Mouse (Mus musculus): Measurements from ENCODE around the gene Slc22a3. TPM values are rescaled to one million over a fixed set of nuclear protein-coding genes. Genes with fewer than 3 reads are reported as not detected.
A peak's percentile ranks its signal among the peaks of the same experiment; 100 is the strongest.

Gene Slc22a3
- 0.22 and 0.27 TPM in 2 replicates for polyA plus RNA-seq (2016; fragmentation: Nextera tagmentation; extraction: Ambion mirVana)

DNA sequence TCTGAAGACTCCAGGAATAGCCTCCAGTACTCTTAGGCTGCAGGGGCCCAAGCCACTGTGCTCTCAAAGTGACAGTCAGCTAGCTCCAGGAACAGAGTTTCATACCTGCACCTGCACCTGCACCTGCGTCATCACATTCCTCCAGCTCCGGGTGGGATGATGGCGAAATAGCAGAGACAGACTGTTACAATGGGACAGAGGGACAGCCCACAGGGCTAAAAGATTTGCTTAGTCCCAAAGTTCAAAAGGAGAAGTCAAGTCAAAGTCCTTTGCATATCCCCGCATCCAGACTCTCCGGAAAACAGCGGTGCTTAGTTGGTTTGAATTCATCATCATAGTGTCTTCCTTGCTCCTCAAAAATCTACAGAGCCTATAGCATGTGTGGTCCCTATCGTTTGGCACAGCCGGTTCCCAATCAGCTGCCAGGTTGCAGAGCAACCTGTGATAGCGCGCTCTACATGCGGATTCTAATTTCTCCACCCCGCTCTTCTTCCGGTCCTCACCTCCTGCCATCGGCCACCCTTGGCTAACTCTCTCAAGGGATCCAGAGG lies at the start of gene Slc22a3:
Slc22a3 (minus strand) TSS at position 51 of the 551 bp plus-strand sequence.
- H3K4me3 ChIP-seq = peak within 1 kb of the TSS; percentile 51
- peaks cover 75% of the 10 kb centered on the region for H3K27me3 ChIP-seq (replicated peaks)
- WGBS = 18% methylated on average over 14 of the region's 14 CpGs
- H3K9ac ChIP-seq = peak within 1 kb of the TSS; percentile 52
- no peak within 1 kb of the TSS for H3K27ac ChIP-seq (ENCODE audit: poor library complexity, severe bottlenecking)
- H3K36me3 ChIP-seq = no peaks in the 10 kb centered on the region
- no peaks in the 10 kb centered on the region for H3K9me3 ChIP-seq (replicated peaks)
- peak within 1 kb of the TSS; percentile 83 for H3K4me2 ChIP-seq
- H3K4me1 ChIP-seq (replicated peaks) = peaks cover 9% of the 10 kb centered on the region
- ATAC-seq (ENCODE audit: insufficient number of reproducible peaks, low FRiP score) = no peak

DNA sequence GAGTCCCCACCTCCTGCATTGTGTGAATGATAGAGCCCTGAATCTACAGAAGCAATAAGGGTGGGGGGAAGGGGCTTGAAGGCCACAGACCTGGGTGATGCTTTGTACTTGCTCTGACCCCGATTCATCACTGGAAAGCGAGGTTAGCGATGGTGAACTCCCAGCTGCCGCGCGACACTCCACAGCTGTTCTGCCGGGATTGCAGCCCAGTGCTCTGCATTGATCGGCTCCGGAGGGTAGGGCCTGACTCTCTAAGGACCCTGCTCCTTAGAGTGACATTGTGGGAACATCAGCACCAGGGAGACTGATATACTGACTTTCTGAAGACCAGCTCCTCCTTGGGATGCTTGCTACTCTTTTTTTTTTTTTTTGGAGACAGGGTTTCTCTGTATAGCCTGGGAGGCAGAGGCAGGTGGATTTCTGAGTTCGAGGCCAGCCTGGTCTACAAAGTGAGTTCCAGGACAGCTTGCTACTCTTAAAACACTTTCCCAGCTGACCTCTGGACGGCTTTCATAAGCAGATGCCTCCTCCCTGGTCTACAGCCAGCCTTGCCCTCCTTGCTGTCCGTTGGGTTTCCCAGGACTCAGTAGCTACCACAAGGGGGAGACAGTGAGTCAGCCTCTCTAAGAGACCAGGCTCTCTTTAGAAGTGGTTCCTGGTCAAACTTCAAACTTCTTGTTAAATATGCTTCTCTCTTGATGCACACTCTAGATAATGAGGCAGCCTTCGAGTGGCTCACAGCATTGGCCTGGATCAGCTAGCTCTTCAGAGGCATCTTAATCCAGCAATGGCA lies 27.0 kb upstream of the Slc22a3 start:
- H3K36me3 ChIP-seq = no peaks in the 10 kb centered on the region
- H3K4me2 ChIP-seq = no peak overlapping the region
- peaks cover 10% of the 10 kb centered on the region for H3K4me1 ChIP-seq (replicated peaks)
- no peak overlapping the region for H3K4me3 ChIP-seq
- no peak overlapping the region for H3K27ac ChIP-seq (ENCODE audit: poor library complexity, severe bottlenecking)
- 62% methylated on average over 13 of the region's 13 CpGs for WGBS
- H3K9ac ChIP-seq = no peak overlapping the region
- ATAC-seq (ENCODE audit: insufficient number of reproducible peaks, low FRiP score) = no peak
- H3K9me3 ChIP-seq (replicated peaks) = no peaks in the 10 kb centered on the region
- no peaks in the 10 kb centered on the region for H3K27me3 ChIP-seq (replicated peaks)

DNA sequence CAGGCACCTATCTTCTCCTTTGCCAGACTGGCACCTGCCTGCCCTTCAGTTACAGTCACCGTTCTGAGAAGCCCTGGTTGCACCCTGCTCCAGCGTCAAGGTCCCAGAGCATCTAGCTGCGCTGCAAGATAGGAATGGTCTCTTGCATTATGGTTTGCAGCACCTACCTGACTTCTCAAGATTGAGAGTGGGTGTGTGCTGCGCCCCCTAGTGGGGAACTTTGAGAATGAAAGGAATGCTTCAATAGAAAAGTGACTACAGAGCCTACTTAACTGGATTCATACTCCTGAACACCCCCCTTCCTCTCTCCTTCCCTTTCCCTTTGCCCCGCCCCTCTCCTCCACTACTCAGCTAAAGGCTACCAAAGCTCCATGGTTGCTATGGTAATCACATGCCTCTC lies 24.6 kb upstream of the Slc22a3 start:
- Histone ChIP-seq H3K36me3 (no peaks in the 10 kb centered on the region), H3K4me3 (no peak overlapping the region), H3K9me3 (replicated peaks) (no peaks in the 10 kb centered on the region), H3K9ac (no peak overlapping the region), H3K27me3 (replicated peaks) (no peaks in the 10 kb centered on the region), H3K4me2 (no peak overlapping the region), H3K4me1 (replicated peaks) (peaks cover 8% of the 10 kb centered on the region), H3K27ac (ENCODE audit: poor library complexity, severe bottlenecking) (no peak overlapping the region)
- WGBS = 38% methylated on average over 5 of the region's 5 CpGs
- ATAC-seq (ENCODE audit: insufficient number of reproducible peaks, low FRiP score) = no peak

DNA sequence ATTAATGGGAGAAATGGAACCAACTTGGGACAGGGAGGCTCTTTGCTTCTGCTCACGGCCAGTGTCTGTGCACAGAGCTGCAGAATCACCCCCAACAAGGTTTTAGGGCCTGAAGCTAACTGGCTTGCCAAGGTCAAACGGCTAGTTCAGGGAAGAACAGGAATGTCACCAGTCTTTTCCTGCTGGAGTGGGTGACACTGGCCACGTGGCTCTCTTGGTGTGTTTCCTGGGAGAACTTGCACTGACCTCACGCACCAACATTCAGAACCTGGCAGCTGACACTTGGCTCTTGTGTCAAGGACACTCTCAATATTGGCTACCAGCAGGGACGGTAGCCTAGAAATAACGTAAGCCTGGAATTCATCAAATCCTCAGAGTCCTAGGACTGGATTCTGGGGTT lies 22.6 kb upstream of the Slc22a3 start:
- Histone ChIP-seq H3K36me3 (no peaks in the 10 kb centered on the region), H3K4me1 (replicated peaks) (peaks cover 8% of the 10 kb centered on the region), H3K9me3 (replicated peaks) (no peaks in the 10 kb centered on the region), H3K27ac (ENCODE audit: poor library complexity, severe bottlenecking) (no peak overlapping the region), H3K27me3 (replicated peaks) (no peaks in the 10 kb centered on the region), H3K9ac (no peak overlapping the region), H3K4me3 (no peak overlapping the region), H3K4me2 (no peak overlapping the region)
- no peak for ATAC-seq (ENCODE audit: insufficient number of reproducible peaks, low FRiP score)
- 31% methylated on average over 6 of the region's 6 CpGs for WGBS

DNA sequence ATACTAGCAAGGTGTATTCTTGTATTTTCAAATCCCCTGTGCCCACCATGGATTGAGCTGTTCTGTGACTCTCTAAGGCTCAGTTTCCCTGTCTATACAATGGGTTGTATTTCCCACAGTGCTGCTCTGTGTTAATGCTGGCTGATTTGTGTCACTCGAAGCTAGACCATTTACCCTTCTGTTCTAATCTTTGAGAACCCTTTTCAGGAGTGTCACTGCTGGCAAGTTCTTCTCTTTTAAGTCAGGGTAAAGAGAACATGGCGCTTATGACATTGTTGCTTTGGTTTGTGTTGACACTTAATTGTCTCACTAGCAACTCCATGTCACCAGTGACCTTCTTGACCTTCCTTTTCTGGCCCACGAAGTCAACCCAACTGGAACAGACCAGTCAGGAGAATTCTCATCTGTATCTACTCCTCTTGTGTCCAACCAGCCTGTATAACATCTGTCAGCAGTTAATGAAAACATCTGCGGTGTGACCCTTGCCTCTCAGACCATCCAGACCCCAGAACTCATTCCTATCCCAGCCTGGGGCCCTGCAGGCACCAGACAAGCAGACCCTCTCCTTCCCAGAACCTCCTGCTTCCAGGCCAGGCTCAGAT lies 22.0 kb upstream of the Slc22a3 start:
- Histone ChIP-seq H3K27ac (ENCODE audit: poor library complexity, severe bottlenecking) (no peak overlapping the region), H3K36me3 (no peaks in the 10 kb centered on the region), H3K9me3 (replicated peaks) (no peaks in the 10 kb centered on the region), H3K4me3 (no peak overlapping the region), H3K9ac (no peak overlapping the region), H3K27me3 (replicated peaks) (no peaks in the 10 kb centered on the region), H3K4me1 (replicated peaks) (peaks cover 8% of the 10 kb centered on the region), H3K4me2 (no peak overlapping the region)
- WGBS = 35% methylated on average over 4 of the region's 4 CpGs
- no peak for ATAC-seq (ENCODE audit: insufficient number of reproducible peaks, low FRiP score)

DNA sequence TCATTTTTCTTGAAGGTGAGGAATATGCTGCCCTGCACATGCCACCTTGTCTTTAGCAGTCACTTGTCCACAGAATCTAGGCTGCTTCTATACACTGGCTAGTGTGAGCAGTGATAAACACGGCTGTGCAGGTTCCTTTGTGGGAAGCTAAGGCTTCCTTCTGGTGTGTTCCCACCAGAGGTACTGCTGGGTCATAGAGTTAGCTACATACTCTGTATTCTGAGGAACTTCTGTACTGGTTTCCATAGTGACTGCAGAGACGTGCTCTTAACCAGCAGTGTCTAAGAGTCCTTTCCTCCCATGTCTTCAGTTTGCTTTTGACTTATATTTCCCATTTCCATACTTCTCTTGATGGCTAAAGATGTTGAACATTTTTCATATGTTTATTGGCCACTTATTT lies 11.6 kb upstream of the Slc22a3 start:
- no peak overlapping the region for H3K27ac ChIP-seq (ENCODE audit: poor library complexity, severe bottlenecking)
- no peak for ATAC-seq (ENCODE audit: insufficient number of reproducible peaks, low FRiP score)
- no peak overlapping the region for H3K4me3 ChIP-seq
- no peak overlapping the region for H3K4me2 ChIP-seq
- H3K9me3 ChIP-seq (replicated peaks) = peaks cover 12% of the 10 kb centered on the region
- H3K36me3 ChIP-seq = no peaks in the 10 kb centered on the region
- H3K27me3 ChIP-seq (replicated peaks) = peaks cover 3% of the 10 kb centered on the region; the same call in 1 of the 2 replicates
- no peaks in the 10 kb centered on the region for H3K4me1 ChIP-seq (replicated peaks)
- WGBS = 65% methylated on average over 2 of the region's 2 CpGs
- H3K9ac ChIP-seq = no peak overlapping the region

DNA sequence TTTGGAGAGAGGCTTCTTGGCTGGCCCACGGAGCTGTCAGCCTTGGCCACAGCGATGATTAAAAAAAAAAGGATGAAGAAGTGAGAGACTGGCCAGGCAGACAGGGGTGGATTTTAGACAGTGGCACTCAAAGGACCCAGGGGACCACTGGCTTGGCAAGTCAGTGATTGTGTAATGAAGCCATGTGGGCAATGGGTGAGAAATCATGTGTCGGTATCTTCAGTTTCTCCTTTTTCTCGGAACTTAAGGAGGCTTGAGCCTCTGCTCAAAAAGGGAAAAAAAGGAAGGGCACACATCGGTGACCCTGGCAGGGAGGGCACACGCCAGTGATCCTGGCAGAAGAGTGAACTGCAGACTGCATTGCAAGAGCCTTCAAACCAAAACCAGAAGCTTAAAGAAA lies 10.7 kb upstream of the Slc22a3 start:
- Histone ChIP-seq H3K36me3 (no peaks in the 10 kb centered on the region), H3K27me3 (replicated peaks) (peaks cover 3% of the 10 kb centered on the region; the same call in 1 of the 2 replicates), H3K27ac (ENCODE audit: poor library complexity, severe bottlenecking) (no peak overlapping the region), H3K4me2 (no peak overlapping the region), H3K4me3 (no peak overlapping the region), H3K9me3 (replicated peaks) (peaks cover 12% of the 10 kb centered on the region), H3K4me1 (replicated peaks) (no peaks in the 10 kb centered on the region), H3K9ac (no peak overlapping the region)
- no peak for ATAC-seq (ENCODE audit: insufficient number of reproducible peaks, low FRiP score)
- 81% methylated on average over 6 of the region's 6 CpGs for WGBS

DNA sequence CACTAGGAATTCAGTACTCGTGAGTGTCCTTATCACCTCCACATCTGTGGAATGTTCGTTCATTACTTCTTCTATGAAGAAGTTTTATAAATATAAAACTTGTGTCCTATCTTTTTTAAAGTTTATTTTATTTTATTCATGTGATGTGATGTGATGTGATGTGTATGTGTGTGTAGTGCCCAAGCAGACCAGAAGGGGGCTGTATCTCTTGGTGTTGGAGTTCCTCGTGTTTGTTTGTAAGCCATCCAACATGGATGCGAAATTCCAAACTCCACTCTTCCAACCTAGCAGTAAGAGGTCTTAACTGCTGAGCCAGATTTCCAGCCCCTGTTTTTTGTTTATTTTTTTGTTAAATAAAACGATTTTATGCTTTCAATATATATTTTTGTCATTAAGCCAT lies 6.5 kb upstream of the Slc22a3 start:
- no peaks in the 10 kb centered on the region for H3K36me3 ChIP-seq
- no peak for ATAC-seq (ENCODE audit: insufficient number of reproducible peaks, low FRiP score)
- H3K4me1 ChIP-seq (replicated peaks) = no peaks in the 10 kb centered on the region
- H3K9ac ChIP-seq = no peak overlapping the region
- WGBS = 72% methylated on average over 5 of the region's 5 CpGs
- H3K27ac ChIP-seq (ENCODE audit: poor library complexity, severe bottlenecking) = no peak overlapping the region
- no peak overlapping the region for H3K4me3 ChIP-seq
- H3K9me3 ChIP-seq (replicated peaks) = no peaks in the 10 kb centered on the region
- peaks cover 26% of the 10 kb centered on the region for H3K27me3 ChIP-seq (replicated peaks)
- no peak overlapping the region for H3K4me2 ChIP-seq

DNA sequence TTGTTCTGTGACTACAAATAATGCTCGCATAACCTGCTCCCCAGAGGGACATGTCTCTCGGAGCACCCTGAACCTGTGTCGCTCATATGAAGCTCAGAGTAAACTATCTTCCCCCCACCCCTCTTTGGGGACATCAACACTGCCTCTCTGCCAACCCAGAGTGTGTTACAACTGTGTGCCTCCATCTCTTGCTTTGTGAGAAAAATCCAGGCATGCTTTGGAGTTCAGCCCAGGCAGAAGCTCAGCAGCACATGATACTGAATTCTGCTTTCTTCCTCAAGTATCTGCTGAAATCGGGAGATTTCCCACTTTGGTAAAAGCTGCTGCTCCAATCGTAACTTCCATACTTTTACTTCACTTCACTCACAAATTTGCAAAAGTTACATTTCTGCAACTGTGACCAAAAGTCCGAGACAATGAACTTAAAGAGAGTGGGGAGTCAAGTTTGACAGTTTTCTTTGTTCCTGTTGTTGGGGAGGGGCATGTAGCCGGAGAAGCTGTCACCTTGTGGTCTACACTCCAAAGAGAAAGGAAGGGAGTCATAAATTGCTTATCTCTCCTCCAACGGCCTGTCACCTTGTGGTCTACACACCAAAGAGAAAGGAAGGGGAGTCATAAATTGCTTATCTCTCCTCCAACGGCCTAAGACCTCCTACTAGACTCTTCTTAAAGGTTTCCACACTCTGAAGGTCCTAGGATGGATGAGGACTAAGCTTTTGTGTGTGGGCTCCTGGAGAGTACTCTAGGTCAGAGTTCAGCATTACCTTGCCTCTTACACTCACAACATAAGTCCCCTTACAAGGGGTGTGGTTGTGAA lies 5.8 kb upstream of the Slc22a3 start:
- no peaks in the 10 kb centered on the region for H3K36me3 ChIP-seq
- no peak for ATAC-seq (ENCODE audit: insufficient number of reproducible peaks, low FRiP score)
- WGBS = 62% methylated on average over 9 of the region's 9 CpGs

DNA sequence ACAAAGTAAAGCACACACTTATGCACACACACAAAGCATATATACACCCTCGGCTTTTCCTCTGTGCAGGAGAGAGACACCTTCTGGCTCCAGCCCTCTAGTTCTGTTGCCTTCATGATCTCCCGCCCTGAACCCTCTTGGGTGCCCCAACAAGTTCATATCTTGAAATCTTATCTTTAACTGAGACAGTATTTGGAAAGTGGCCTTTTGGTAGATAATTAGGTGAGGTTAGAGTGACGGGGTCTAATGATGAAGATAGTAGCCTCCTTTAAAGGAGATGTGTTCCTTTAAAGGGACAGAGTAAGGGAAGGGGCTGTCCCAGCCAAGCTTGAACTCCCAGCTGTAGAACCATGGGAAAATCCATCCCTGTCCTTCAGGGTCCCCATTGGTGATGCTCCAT lies 3.7 kb upstream of the Slc22a3 start:
- H3K9me3 ChIP-seq (replicated peaks) = no peaks in the 10 kb centered on the region
- no peak overlapping the region for H3K4me3 ChIP-seq
- no peak overlapping the region for H3K4me2 ChIP-seq
- H3K27ac ChIP-seq (ENCODE audit: poor library complexity, severe bottlenecking) = no peak overlapping the region
- H3K4me1 ChIP-seq (replicated peaks) = peaks cover 9% of the 10 kb centered on the region
- peaks cover 50% of the 10 kb centered on the region for H3K27me3 ChIP-seq (replicated peaks)
- ATAC-seq (ENCODE audit: insufficient number of reproducible peaks, low FRiP score) = no peak
- H3K36me3 ChIP-seq = no peaks in the 10 kb centered on the region
- H3K9ac ChIP-seq = no peak overlapping the region
- WGBS = 69% methylated on average over 3 of the region's 3 CpGs

More for the DNA sequence above, 5.8 kb upstream of the Slc22a3 start:
- H3K9ac ChIP-seq = no peak overlapping the region
- H3K4me3 ChIP-seq = no peak overlapping the region
- H3K27me3 ChIP-seq (replicated peaks) = peaks cover 33% of the 10 kb centered on the region
- no peaks in the 10 kb centered on the region for H3K9me3 ChIP-seq (replicated peaks)
- H3K4me1 ChIP-seq (replicated peaks) = no peaks in the 10 kb centered on the region
- no peak overlapping the region for H3K4me2 ChIP-seq
- H3K27ac ChIP-seq (ENCODE audit: poor library complexity, severe bottlenecking) = no peak overlapping the region

DNA sequence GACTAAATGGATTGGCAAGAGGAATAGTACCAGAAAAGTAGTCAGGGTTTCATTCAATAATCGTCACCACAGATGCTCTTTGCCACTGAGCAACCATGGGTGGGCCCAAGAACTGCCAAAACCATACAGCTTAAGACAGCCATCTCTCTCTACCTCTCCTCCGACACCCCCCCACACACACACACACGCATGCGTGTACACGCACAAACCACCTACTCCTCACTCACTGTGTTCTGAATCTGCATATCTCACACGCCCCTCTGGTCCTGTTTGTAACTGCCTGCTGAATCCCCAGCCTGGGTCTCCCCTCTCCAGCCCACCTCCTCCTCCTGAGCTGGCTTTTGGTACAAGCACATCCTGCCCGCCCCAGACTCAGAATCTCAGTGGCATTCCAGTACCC lies 872 bp upstream of the Slc22a3 start:
- Histone ChIP-seq H3K27me3 (replicated peaks) (peaks cover 77% of the 10 kb centered on the region), H3K9ac (no peak overlapping the region), H3K4me3 (no peak overlapping the region), H3K4me2 (no peak overlapping the region), H3K4me1 (replicated peaks) (peaks cover 9% of the 10 kb centered on the region), H3K27ac (ENCODE audit: poor library complexity, severe bottlenecking) (no peak overlapping the region), H3K36me3 (no peaks in the 10 kb centered on the region), H3K9me3 (replicated peaks) (no peaks in the 10 kb centered on the region)
- ATAC-seq (ENCODE audit: insufficient number of reproducible peaks, low FRiP score) = no peak
- 44% methylated on average over 7 of the region's 7 CpGs for WGBS
